Mouse (Mus musculus): ENCODE measurements around the gene Rassf10. TPM values are rescaled to one million over a fixed set of nuclear protein-coding genes. Genes with fewer than 3 reads are reported as not detected.

Rassf10 gene
- polyA plus RNA-seq, 1 experiment from 2014 or later, result 2.8 TPM

GRCm38 (mm10) chr7:112984704-112985577 lies 31.2 kb downstream of the Rassf10 start:
- no peaks in the 10 kb centered on the region; the same call in 1 of the 2 replicates for H3K9me3 ChIP-seq (replicated peaks; ENCODE audit: control insufficient read depth, low read length)
- ATAC-seq (replicated peaks; ENCODE audit: extremely low read depth, insufficient read depth, low FRiP score), result no peak
- no peak overlapping the region for H3K4me2 ChIP-seq (ENCODE audit: low read depth, low read length)
- 38% methylated on average over 17 of the region's 17 CpGs for WGBS
- H3K27me3 ChIP-seq (ENCODE audit: control insufficient read depth, insufficient read depth, low read length), result no peaks in the 10 kb centered on the region
- H3K27ac ChIP-seq (ENCODE audit: low read length), result no peak overlapping the region
- no peak overlapping the region for H3K9ac ChIP-seq (ENCODE audit: low read length)
- H3K4me1 ChIP-seq (ENCODE audit: control insufficient read depth, insufficient read depth, low read length), result peaks cover 7% of the 10 kb centered on the region
- no peak overlapping the region for H3K4me3 ChIP-seq (ENCODE audit: low read length)
- no peaks in the 10 kb centered on the region for H3K36me3 ChIP-seq (ENCODE audit: control insufficient read depth, insufficient read depth)

- no peak overlapping the region for H3K27ac ChIP-seq (ENCODE audit: low read length)
- no peak overlapping the region for H3K4me2 ChIP-seq (ENCODE audit: low read depth, low read length)
- peaks cover 7% of the 10 kb centered on the region for H3K4me1 ChIP-seq (ENCODE audit: control insufficient read depth, insufficient read depth, low read length)
- H3K9me3 ChIP-seq (replicated peaks; ENCODE audit: control insufficient read depth, low read length), result no peaks in the 10 kb centered on the region; the same call in 1 of the 2 replicates
- no peaks in the 10 kb centered on the region for H3K36me3 ChIP-seq (ENCODE audit: control insufficient read depth, insufficient read depth)
- H3K4me3 ChIP-seq (ENCODE audit: low read length), result no peak overlapping the region
- no peak overlapping the region for H3K9ac ChIP-seq (ENCODE audit: low read length)
- 63% methylated on average over 8 of the region's 8 CpGs for WGBS
- no peaks in the 10 kb centered on the region for H3K27me3 ChIP-seq (ENCODE audit: control insufficient read depth, insufficient read depth, low read length)
- no peak for ATAC-seq (replicated peaks; ENCODE audit: extremely low read depth, insufficient read depth, low FRiP score)
Observed at GRCm38 (mm10) chr7:112985578-112985949, 31.8 kb downstream of the Rassf10 start.

- Histone ChIP-seq H3K4me1 (ENCODE audit: control insufficient read depth, insufficient read depth, low read length) (no peaks in the 10 kb centered on the region), H3K27ac (ENCODE audit: low read length) (no peak overlapping the region)
- 81% methylated on average over 5 of the region's 5 CpGs for WGBS
Observed at GRCm38 (mm10) chr7:112992928-112993327, 39.2 kb downstream of the Rassf10 start.

DNA sequence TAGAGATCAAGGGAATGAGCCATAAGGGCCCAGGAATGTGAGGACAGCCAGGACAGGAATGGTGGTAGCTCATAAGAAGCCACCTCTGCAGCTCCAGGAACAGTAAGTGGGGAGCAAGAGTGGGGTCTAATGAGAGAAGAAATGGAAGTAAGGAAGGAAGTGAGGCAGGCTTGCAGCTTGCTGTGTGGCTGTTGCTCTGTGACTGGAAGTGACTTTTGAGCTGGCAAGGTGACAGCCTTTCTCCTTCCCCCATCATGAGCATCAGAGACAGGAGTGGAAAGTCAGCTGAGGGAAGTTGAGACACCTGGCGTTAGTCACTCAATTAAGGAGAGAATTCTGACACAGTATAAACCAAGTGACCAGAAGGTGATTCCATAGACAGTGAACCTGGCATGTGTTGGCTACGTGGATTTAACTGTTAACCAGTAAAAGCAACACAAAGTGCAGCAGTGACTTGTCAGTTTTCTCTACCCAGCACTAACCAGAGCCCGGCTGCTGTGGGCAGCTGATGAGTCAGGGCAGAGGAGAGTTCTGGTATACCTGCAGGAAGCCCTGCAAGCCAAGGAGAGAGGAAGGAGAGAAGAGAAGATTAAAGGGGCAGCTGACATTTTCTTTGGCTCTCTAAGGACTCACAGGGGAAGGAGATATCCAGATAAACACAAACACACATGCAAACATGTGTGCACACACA lies 49.9 kb downstream of the Rassf10 start:
- H3K4me1 ChIP-seq (ENCODE audit: control insufficient read depth, insufficient read depth, low read length), result no peaks in the 10 kb centered on the region
- 64% methylated on average over 3 of the region's 3 CpGs for WGBS
- no peaks in the 10 kb centered on the region for H3K9me3 ChIP-seq (replicated peaks; ENCODE audit: control insufficient read depth, low read length)
- H3K36me3 ChIP-seq (ENCODE audit: control insufficient read depth, insufficient read depth), result no peaks in the 10 kb centered on the region
- no peak for ATAC-seq (replicated peaks; ENCODE audit: extremely low read depth, insufficient read depth, low FRiP score)
- H3K4me2 ChIP-seq (ENCODE audit: low read depth, low read length), result no peak overlapping the region
- peaks cover 2% of the 10 kb centered on the region; the same call in 1 of the 2 replicates for H3K27me3 ChIP-seq (ENCODE audit: control insufficient read depth, insufficient read depth, low read length)
- no peak overlapping the region for H3K9ac ChIP-seq (ENCODE audit: low read length)
- no peak overlapping the region for H3K27ac ChIP-seq (ENCODE audit: low read length)
- no peak overlapping the region for H3K4me3 ChIP-seq (ENCODE audit: low read length)

More at GRCm38 (mm10) chr7:112992928-112993327, 39.2 kb downstream of the Rassf10 start:
- Histone ChIP-seq H3K9ac (ENCODE audit: low read length) (no peak overlapping the region), H3K4me2 (ENCODE audit: low read depth, low read length) (no peak overlapping the region), H3K4me3 (ENCODE audit: low read length) (no peak overlapping the region), H3K27me3 (ENCODE audit: control insufficient read depth, insufficient read depth, low read length) (no peaks in the 10 kb centered on the region), H3K9me3 (replicated peaks; ENCODE audit: control insufficient read depth, low read length) (no peaks in the 10 kb centered on the region; the same call in 1 of the 2 replicates), H3K36me3 (ENCODE audit: control insufficient read depth, insufficient read depth) (no peaks in the 10 kb centered on the region)
- ATAC-seq (replicated peaks; ENCODE audit: extremely low read depth, insufficient read depth, low FRiP score), result no peak

GRCm38 (mm10) chr7:113005726-113006125 lies 52.0 kb downstream of the Rassf10 start:
- peaks cover 2% of the 10 kb centered on the region; the same call in 1 of the 2 replicates for H3K27me3 ChIP-seq (ENCODE audit: control insufficient read depth, insufficient read depth, low read length)
- ATAC-seq (replicated peaks; ENCODE audit: extremely low read depth, insufficient read depth, low FRiP score), result no peak
- 85% methylated on average over 6 of the region's 6 CpGs for WGBS
- H3K27ac ChIP-seq (ENCODE audit: low read length), result no peak overlapping the region
- no peaks in the 10 kb centered on the region for H3K9me3 ChIP-seq (replicated peaks; ENCODE audit: control insufficient read depth, low read length)
- H3K4me2 ChIP-seq (ENCODE audit: low read depth, low read length), result no peak overlapping the region
- H3K9ac ChIP-seq (ENCODE audit: low read length), result no peak overlapping the region
- no peak overlapping the region for H3K4me3 ChIP-seq (ENCODE audit: low read length)
- H3K36me3 ChIP-seq (ENCODE audit: control insufficient read depth, insufficient read depth), result no peaks in the 10 kb centered on the region
- no peaks in the 10 kb centered on the region for H3K4me1 ChIP-seq (ENCODE audit: control insufficient read depth, insufficient read depth, low read length)

Data from heart, embryonic 16.5 days (tissue).